Mouse (Mus musculus) lung, adult 2 months (tissue): ENCODE data around the gene Zbtb1. TPM values are rescaled to one million over a fixed set of nuclear protein-coding genes. Genes with fewer than 3 reads are reported as not detected.

Experiments
- DNase-seq: peaks from one replicate; pipeline ENCODE4 v3.0.0; 2022
- H3K4me1 ChIP-seq: fragments of 200-500 bp; 2 replicates; pipeline ENCODE4 v1.6.1; 2011; ENCODE audit warnings: low read length; ENCODE audit not compliant: control insufficient read depth, insufficient read depth
- H3K4me3 ChIP-seq: fragments of 200-500 bp; replicated peaks from 2 replicates; pipeline ENCODE3; 2011; ENCODE audit warnings: low read depth, mild to moderate bottlenecking, control low read depth, low read length; ENCODE audit errors: extremely low read depth
- CTCF ChIP-seq: fragments of 200-500 bp; IDR thresholded peaks from 2 replicates; pipeline ENCODE4 v1.5.1; 2011; ENCODE audit warnings: mild to moderate bottlenecking, low read length, control low read depth; ENCODE audit not compliant: insufficient read depth
- POLR2A ChIP-seq: fragments of 200-500 bp; IDR thresholded peaks from 2 replicates; pipeline ENCODE4 v1.6.1; 2011; ENCODE audit warnings: low read depth, mild to moderate bottlenecking, control low read depth, low read length, borderline replicate concordance; ENCODE audit errors: extremely low read depth
- WGBS: fragments of 180-500 bp; shearing (Covaris S2); methylation state at CpG from one replicate; pipeline ENCODE4 v1.1.7; 2018; 5-methylcytosine and 5-hydroxymethylcytosine counted together
- polyA plus RNA-seq: library from polyadenylated mRNA; depleted of rRNA; stranded (reverse); fragments of >200 nt; gene quantifications from 2 replicates; pipeline ENCODE4 v1.2.3, GENCODE M21; 2012

Gene Zbtb1
- polyA plus RNA-seq, 1 experiment, result 2.2 TPM

DNA sequence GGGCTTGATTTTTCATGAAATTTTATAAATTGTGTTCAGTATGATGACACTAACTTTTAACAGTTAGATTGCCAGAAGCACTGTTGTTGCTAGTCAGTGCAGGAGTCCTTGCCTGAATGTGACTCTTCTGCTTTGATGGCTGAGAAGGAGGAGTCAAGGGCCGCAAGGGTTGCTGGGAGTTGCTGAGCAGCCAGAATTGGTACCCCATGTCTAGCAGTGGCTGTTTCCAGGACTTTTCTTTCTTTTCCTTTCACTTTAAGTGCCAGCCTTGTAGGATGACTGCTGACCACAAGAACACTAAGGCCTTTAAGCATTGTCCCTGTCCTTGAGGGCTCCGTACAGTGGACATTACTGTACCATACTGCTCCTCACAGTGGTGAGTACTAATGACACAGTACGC, 7.7 kb downstream of the Zbtb1 start:
- no peak for TF ChIP-seq CTCF
- TF ChIP-seq POLR2A, result no peak
- WGBS, result 84% methylated on average over 3 of the region's 3 CpGs
- peaks cover 20% of the 10 kb centered on the region for H3K4me1 ChIP-seq
- no peak for DNase-seq
- no peak overlapping the region for H3K4me3 ChIP-seq

- DNase-seq, result no peak
- H3K4me3 ChIP-seq, result no peak overlapping the region
- TF ChIP-seq POLR2A, result no peak
- WGBS, result 77% methylated on average over 5 of the region's 5 CpGs
- H3K4me1 ChIP-seq, result peaks cover 17% of the 10 kb centered on the region
Observed at GRCm38 (mm10) chr12:76378556-76378955, 8.5 kb downstream of the Zbtb1 start.

GRCm38 (mm10) chr12:76380151-76380550, 10.1 kb downstream of the Zbtb1 start:
- DNase-seq, result no peak

DNA sequence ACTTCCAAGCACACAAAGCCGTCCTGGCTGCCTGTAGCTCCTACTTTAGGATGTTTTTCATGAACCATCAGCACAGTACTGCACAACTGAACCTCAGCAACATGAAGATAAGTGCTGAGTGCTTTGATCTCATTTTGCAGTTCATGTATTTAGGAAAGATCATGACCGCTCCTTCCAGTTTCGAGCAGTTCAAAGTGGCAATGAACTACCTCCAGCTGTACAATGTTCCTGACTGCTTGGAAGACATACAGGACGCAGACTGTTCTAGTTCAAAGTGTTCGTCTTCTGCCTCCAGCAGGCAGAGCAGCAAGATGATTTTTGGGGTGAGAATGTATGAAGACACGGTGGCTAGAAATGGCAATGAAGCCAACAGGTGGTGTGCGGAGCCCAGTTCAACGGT, 15.3 kb downstream of the Zbtb1 start:
- no peak for TF ChIP-seq CTCF
- no peak for TF ChIP-seq POLR2A
- 75% methylated on average over 8 of the region's 8 CpGs for WGBS
- DNase-seq, result no peak
- H3K4me1 ChIP-seq, result peaks cover 3% of the 10 kb centered on the region
- H3K4me3 ChIP-seq, result no peak overlapping the region

More at GRCm38 (mm10) chr12:76380151-76380550, 10.1 kb downstream of the Zbtb1 start:
- WGBS, result 62% methylated on average over 7 of the region's 7 CpGs
- Histone ChIP-seq H3K4me1 (peaks cover 17% of the 10 kb centered on the region), H3K4me3 (no peak overlapping the region)
- no peak for TF ChIP-seq POLR2A
- TF ChIP-seq CTCF, result no peak

- WGBS, result 74% methylated on average over 11 of the region's 11 CpGs
- TF ChIP-seq POLR2A, result no peak
- no peak for TF ChIP-seq CTCF
- no peaks in the 10 kb centered on the region for H3K4me1 ChIP-seq
- H3K4me3 ChIP-seq, result no peak overlapping the region
- DNase-seq, result no peak
Observed at GRCm38 (mm10) chr12:76388794-76389193, 18.7 kb downstream of the Zbtb1 start.

GRCm38 (mm10) chr12:76391595-76392271, 21.7 kb downstream of the Zbtb1 start:
- H3K4me1 ChIP-seq, result no peaks in the 10 kb centered on the region
- WGBS, result 70% methylated on average over 3 of the region's 3 CpGs
- TF ChIP-seq CTCF (no peak), POLR2A (no peak)
- H3K4me3 ChIP-seq, result no peak overlapping the region
- no peak for DNase-seq

DNA sequence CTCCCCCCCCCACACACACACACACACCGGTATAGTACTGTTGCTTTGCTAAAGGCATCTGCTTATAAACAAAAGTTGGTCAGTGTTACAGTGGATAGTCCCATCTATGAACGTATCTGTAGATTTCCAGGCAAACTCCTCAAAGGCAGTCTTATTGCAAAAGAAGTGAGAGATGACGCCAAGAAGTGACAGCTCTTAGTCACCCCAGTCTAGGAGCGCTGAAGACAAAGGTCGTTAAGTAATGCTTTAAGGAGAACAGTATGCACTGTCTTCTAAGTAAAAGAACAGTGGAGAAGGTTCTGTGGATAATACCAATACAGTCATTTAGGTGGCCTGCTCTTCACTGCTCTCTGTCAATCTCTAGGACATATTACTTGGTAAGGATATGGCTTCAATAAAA, 22.9 kb downstream of the Zbtb1 start:
- TF ChIP-seq POLR2A (no peak), CTCF (no peak)

DNA sequence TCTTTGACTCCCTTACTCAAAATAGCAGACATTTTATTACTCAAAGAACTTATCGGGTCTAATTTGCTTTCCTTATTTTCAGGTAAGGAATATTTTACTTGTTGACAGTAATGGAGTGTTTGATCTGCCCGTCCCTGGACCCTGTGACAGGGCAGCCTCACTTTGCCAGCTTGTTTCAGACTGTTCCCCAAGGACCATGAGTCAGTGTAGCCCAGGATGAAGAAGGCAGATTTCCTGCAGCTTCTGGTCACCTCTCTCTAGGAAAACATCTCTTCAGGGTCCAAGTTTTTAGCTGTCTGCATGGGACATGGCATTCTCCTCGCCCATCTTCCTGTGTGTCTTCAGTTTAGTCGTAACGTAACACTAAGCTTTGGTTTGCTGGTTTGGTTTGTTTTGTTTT, 27.2 kb downstream of the Zbtb1 start:
- no peak for DNase-seq
- no peaks in the 10 kb centered on the region for H3K4me1 ChIP-seq
- no peak overlapping the region for H3K4me3 ChIP-seq
- no peak for TF ChIP-seq CTCF
- no peak for TF ChIP-seq POLR2A
- 87% methylated on average over 5 of the region's 5 CpGs for WGBS

More for the DNA sequence above, 22.9 kb downstream of the Zbtb1 start:
- no peaks in the 10 kb centered on the region for H3K4me1 ChIP-seq
- 61% methylated on average over 5 of the region's 5 CpGs for WGBS
- H3K4me3 ChIP-seq, result no peak overlapping the region
- DNase-seq, result no peak

GRCm38 (mm10) chr12:76401674-76402073, 31.6 kb downstream of the Zbtb1 start:
- H3K4me1 ChIP-seq, result peaks cover 12% of the 10 kb centered on the region
- DNase-seq, result no peak
- H3K4me3 ChIP-seq, result no peak overlapping the region
- 61% methylated on average over 3 of the region's 3 CpGs for WGBS
- TF ChIP-seq CTCF (0 out of 2 replicates have a peak, but pooled peaks have one; percentile 14), POLR2A (no peak)
